Mouse (Mus musculus): ENCODE data around the gene Bin2. TPM values are rescaled to one million over a fixed set of nuclear protein-coding genes. Genes with fewer than 3 reads are reported as not detected.

Bin2 gene
- polyA plus RNA-seq, 1 experiment from 2014 or later = 18.2 TPM

DNA sequence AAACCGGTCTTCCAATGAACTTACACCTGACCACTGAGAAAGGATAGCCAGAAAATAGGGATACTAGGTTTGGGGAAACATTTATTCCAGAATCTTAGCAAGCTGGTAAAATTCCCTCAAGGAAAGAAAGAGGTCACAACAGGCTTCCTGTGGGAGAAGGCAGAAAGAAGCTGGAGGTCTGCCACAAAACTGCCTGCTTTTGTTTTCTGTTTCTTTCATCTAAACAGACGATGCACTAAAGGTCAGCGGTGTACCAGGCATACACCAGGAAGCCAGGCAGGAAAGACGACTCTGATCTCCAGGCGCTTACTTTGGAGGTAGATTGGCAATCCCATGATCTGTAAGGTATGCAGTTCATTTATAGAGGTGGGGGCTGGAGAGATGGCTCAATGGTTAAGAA, 1.5 kb upstream of the Bin2 start:
- Histone ChIP-seq H3K27me3 (no peaks in the 10 kb centered on the region), H3K36me3 (replicated peaks) (no peaks in the 10 kb centered on the region), H3K9ac (no peak overlapping the region), H3K4me3 (replicated peaks) (no peak overlapping the region), H3K4me1 (replicated peaks) (peaks cover 65% of the 10 kb centered on the region), H3K27ac (replicated peaks) (no peak overlapping the region), H3K9me3 (replicated peaks) (no peaks in the 10 kb centered on the region), H3K4me2 (no peak overlapping the region)
- WGBS (ENCODE audit: insufficient replicate concordance) = 81% methylated on average over 5 of the region's 5 CpGs
- no peak for ATAC-seq (ENCODE audit: insufficient read depth)

DNA sequence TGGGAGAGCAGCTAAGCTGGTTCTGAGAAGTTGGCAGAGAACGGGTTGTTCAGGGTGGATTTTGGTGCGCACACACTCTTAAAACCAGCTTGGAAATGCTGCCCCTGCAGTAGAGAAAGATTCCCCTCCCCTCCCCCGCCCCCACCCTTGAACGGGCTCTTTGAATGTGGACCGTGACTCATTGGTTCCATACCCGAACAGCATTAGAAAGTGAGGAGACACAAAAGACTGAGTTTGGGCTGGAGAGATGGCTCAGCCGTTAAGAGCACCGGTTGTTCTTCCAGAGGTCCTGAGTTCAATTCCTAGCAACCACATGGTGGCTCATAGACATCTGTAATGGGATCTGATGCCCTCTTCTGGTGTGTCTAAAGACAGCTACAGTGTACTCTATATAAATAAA, 651 bp upstream of the Bin2 start:
- Histone ChIP-seq H3K9ac (no peak overlapping the region), H3K36me3 (replicated peaks) (no peaks in the 10 kb centered on the region), H3K4me2 (no peak overlapping the region), H3K27ac (replicated peaks) (no peak overlapping the region), H3K4me3 (replicated peaks) (no peak overlapping the region), H3K9me3 (replicated peaks) (no peaks in the 10 kb centered on the region), H3K27me3 (no peaks in the 10 kb centered on the region), H3K4me1 (replicated peaks) (peaks cover 66% of the 10 kb centered on the region)
- 58% methylated on average over 8 of the region's 8 CpGs for WGBS (ENCODE audit: insufficient replicate concordance)
- no peak for ATAC-seq (ENCODE audit: insufficient read depth)

DNA sequence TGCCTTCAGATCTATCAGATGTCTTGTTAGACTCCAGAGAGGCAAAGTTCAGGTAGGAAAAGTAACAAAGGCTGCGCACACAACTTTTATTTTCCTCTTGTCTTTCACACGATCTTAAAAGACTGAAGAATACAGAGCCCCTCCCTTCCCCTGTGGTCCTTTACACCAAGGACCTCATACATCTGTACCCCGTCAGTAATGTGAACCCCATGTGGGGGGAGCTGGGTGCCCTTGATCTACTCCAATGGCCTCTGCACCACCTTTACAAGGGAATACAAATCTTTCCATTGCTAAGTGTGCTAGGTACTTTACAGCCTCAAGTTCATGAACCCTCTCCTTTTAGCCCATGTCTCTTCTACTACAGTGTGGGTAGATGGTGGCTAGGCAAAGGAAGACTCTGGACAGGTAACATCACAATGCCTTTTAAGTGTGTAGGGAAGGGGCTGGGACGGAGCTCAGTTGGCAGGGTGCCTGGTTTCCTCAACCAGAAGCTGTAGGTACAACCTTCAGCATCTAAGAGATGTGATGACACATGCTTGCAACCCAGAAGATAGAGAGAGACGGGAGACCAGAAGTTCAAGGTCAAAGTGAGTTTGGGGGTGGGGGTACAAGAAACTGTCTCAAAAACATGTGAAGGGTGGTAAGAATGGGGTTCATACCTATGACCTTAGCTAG, 1.3 kb downstream of the Bin2 start:
- peak overlapping the region; percentile 74 for H3K4me2 ChIP-seq
- H3K9me3 ChIP-seq (replicated peaks) = no peaks in the 10 kb centered on the region
- no peaks in the 10 kb centered on the region for H3K27me3 ChIP-seq
- H3K27ac ChIP-seq (replicated peaks) = no peak overlapping the region
- no peak overlapping the region for H3K9ac ChIP-seq
- 46% methylated on average over 5 of the region's 5 CpGs for whole genome bisulfite sequencing (ENCODE audit: insufficient replicate concordance)
- H3K4me1 ChIP-seq (replicated peaks) = peaks cover 66% of the 10 kb centered on the region
- peak overlapping the region; percentile 64 for H3K4me3 ChIP-seq (replicated peaks)
- H3K36me3 ChIP-seq (replicated peaks) = no peaks in the 10 kb centered on the region
- ATAC-seq (ENCODE audit: insufficient read depth) = no peak

DNA sequence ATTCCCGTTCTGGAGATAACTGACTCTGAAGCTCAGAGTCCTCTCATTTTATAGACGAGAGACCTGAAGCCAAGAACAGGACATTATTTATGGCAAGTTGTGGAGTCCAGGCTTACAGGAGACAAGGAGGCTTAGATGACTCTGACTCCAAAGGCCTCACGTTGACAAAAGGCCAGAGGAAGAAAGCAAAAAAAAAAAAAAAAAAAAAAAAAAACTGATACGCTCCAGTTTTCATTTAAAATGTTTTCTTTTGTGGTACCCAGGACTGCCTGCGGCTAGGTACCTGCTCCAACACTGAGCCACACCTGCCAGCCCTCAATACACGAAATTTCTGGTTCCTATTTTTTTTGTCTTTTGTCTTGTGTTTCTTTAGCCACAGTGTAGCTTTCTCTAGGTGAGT, 1.9 kb downstream of the Bin2 start:
- Histone ChIP-seq H3K4me3 (replicated peaks) (peak overlapping the region; percentile 64), H3K27ac (replicated peaks) (peak overlapping the region; percentile 26; the same call in 1 of the 2 replicates), H3K9me3 (replicated peaks) (no peaks in the 10 kb centered on the region), H3K9ac (0 out of 2 replicates have a peak overlapping the region, but pooled peaks have one; percentile 1), H3K4me2 (peak overlapping the region; percentile 31), H3K36me3 (replicated peaks) (no peaks in the 10 kb centered on the region), H3K27me3 (no peaks in the 10 kb centered on the region), H3K4me1 (replicated peaks) (peaks cover 66% of the 10 kb centered on the region)
- WGBS (ENCODE audit: insufficient replicate concordance) = 30% methylated on average over 6 of the region's 6 CpGs
- no peak for ATAC-seq (ENCODE audit: insufficient read depth)

DNA sequence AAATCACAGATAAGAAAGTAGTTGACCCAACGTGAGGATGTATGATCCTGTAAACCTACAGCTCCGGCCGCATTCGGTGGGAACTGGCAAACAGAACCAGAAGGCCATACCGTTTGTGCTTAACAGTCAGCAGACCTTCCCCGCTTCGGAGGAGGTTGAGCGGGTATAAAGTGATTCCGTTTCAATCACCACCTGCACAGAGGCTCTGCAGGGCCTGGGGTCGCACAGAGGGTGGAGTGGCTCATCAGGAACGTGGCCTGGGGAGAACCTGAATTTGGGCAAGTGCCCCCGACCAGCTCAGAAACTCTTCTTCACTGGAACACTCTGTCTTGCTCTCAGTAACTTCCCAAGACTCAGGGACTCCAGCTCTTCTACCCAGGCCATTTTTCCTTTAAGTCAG, 2.5 kb downstream of the Bin2 start:
- ATAC-seq (ENCODE audit: insufficient read depth) = no peak
- Histone ChIP-seq H3K36me3 (replicated peaks) (no peaks in the 10 kb centered on the region), H3K4me2 (peak overlapping the region; percentile 31), H3K4me1 (replicated peaks) (peaks cover 66% of the 10 kb centered on the region), H3K27me3 (no peaks in the 10 kb centered on the region), H3K4me3 (replicated peaks) (peak overlapping the region; percentile 13), H3K9me3 (replicated peaks) (no peaks in the 10 kb centered on the region), H3K9ac (0 out of 2 replicates have a peak overlapping the region, but pooled peaks have one; percentile 1), H3K27ac (replicated peaks) (peak overlapping the region; percentile 26; the same call in 1 of the 2 replicates)
- WGBS (ENCODE audit: insufficient replicate concordance) = 9% methylated on average over 12 of the region's 12 CpGs

- WGBS (ENCODE audit: insufficient replicate concordance) = 4% methylated on average over 7 of the region's 7 CpGs
- H3K4me2 ChIP-seq = peak overlapping the region; percentile 31
- no peaks in the 10 kb centered on the region for H3K9me3 ChIP-seq (replicated peaks)
- H3K27ac ChIP-seq (replicated peaks) = peak overlapping the region; percentile 26
- H3K27me3 ChIP-seq = no peaks in the 10 kb centered on the region
- H3K4me1 ChIP-seq (replicated peaks) = peaks cover 66% of the 10 kb centered on the region
- 0 out of 2 replicates have a peak, but pooled peaks have one; percentile 43 for ATAC-seq (ENCODE audit: insufficient read depth)
- no peaks in the 10 kb centered on the region for H3K36me3 ChIP-seq (replicated peaks)
- peak overlapping the region; percentile 3; the same call in 1 of the 2 replicates for H3K4me3 ChIP-seq (replicated peaks)
- no peak overlapping the region for H3K9ac ChIP-seq
Observed at GRCm38 (mm10) chr15:100666219-100666696, 3.1 kb downstream of the Bin2 start.

- H3K27me3 ChIP-seq = no peaks in the 10 kb centered on the region
- 21% methylated on average over 9 of the region's 9 CpGs for WGBS (ENCODE audit: insufficient replicate concordance)
- no peak overlapping the region for H3K9ac ChIP-seq
- H3K4me3 ChIP-seq (replicated peaks) = peak overlapping the region; percentile 3; the same call in 1 of the 2 replicates
- H3K27ac ChIP-seq (replicated peaks) = peak overlapping the region; percentile 26
- H3K4me1 ChIP-seq (replicated peaks) = peaks cover 66% of the 10 kb centered on the region
- no peak for ATAC-seq (ENCODE audit: insufficient read depth)
- peak overlapping the region; percentile 31 for H3K4me2 ChIP-seq
- no peaks in the 10 kb centered on the region for H3K36me3 ChIP-seq (replicated peaks)
- no peaks in the 10 kb centered on the region for H3K9me3 ChIP-seq (replicated peaks)
Observed at GRCm38 (mm10) chr15:100665411-100666218, 3.7 kb downstream of the Bin2 start.

- H3K27ac ChIP-seq (replicated peaks) = no peak overlapping the region
- H3K36me3 ChIP-seq (replicated peaks) = no peaks in the 10 kb centered on the region
- 0 out of 2 replicates have a peak overlapping the region, but pooled peaks have one; percentile 31 for H3K4me2 ChIP-seq
- no peaks in the 10 kb centered on the region for H3K9me3 ChIP-seq (replicated peaks)
- no peak overlapping the region for H3K9ac ChIP-seq
- peak; percentile 20; the same call in 1 of the 2 replicates for ATAC-seq (ENCODE audit: insufficient read depth)
- no peak overlapping the region for H3K4me3 ChIP-seq (replicated peaks)
- peaks cover 69% of the 10 kb centered on the region for H3K4me1 ChIP-seq (replicated peaks)
- 36% methylated on average over 9 of the region's 9 CpGs for WGBS (ENCODE audit: insufficient replicate concordance)
- H3K27me3 ChIP-seq = no peaks in the 10 kb centered on the region
Observed at GRCm38 (mm10) chr15:100664813-100665274, 4.5 kb downstream of the Bin2 start.

DNA sequence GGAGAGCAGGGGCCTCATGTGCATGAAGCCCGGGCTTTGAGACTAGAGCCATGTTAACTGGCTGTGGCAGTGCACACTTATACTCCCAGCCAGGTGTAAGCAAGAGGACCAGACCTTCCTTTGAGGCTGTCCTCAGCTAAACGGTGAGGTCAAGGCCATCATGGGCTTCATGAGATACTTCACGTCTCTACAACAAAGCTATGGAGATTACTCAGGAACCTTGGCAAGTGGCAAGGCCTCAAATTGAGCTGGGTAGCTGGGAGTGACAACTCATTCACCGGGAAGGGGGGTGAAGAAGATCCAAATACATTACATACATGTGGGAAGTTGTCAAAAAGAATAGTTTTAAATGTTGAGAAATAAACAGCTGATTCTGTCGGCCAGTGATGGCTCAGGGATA, 8.5 kb downstream of the Bin2 start:
- no peaks in the 10 kb centered on the region; the same call in 1 of the 2 replicates for H3K36me3 ChIP-seq (replicated peaks)
- no peak overlapping the region for H3K4me3 ChIP-seq (replicated peaks)
- no peaks in the 10 kb centered on the region for H3K27me3 ChIP-seq
- H3K4me2 ChIP-seq = no peak overlapping the region
- H3K9ac ChIP-seq = no peak overlapping the region
- no peaks in the 10 kb centered on the region for H3K9me3 ChIP-seq (replicated peaks)
- peaks cover 40% of the 10 kb centered on the region for H3K4me1 ChIP-seq (replicated peaks)
- H3K27ac ChIP-seq (replicated peaks) = no peak overlapping the region
- ATAC-seq (ENCODE audit: insufficient read depth) = no peak
- 67% methylated on average over 5 of the region's 5 CpGs for WGBS (ENCODE audit: insufficient replicate concordance)

- Histone ChIP-seq H3K9ac (no peak overlapping the region), H3K4me3 (replicated peaks) (no peak overlapping the region), H3K9me3 (replicated peaks) (no peaks in the 10 kb centered on the region), H3K4me2 (no peak overlapping the region), H3K36me3 (replicated peaks) (no peaks in the 10 kb centered on the region; the same call in 1 of the 2 replicates), H3K4me1 (replicated peaks) (peaks cover 35% of the 10 kb centered on the region), H3K27me3 (no peaks in the 10 kb centered on the region), H3K27ac (replicated peaks) (no peak overlapping the region)
- 59% methylated on average over 9 of the region's 9 CpGs for WGBS (ENCODE audit: insufficient replicate concordance)
- ATAC-seq (ENCODE audit: insufficient read depth) = no peak
Observed at GRCm38 (mm10) chr15:100660306-100660705, 9.0 kb downstream of the Bin2 start.

GRCm38 (mm10) chr15:100655201-100655600, 14.2 kb downstream of the Bin2 start:
- 74% methylated on average over 5 of the region's 5 CpGs for WGBS (ENCODE audit: insufficient replicate concordance)
- H3K27ac ChIP-seq (replicated peaks) = no peak overlapping the region
- H3K9ac ChIP-seq = no peak overlapping the region
- ATAC-seq (ENCODE audit: insufficient read depth) = no peak
- no peak overlapping the region for H3K4me2 ChIP-seq
- H3K36me3 ChIP-seq (replicated peaks) = peaks cover 3% of the 10 kb centered on the region; the same call in 1 of the 2 replicates
- no peak overlapping the region for H3K4me3 ChIP-seq (replicated peaks)
- H3K27me3 ChIP-seq = no peaks in the 10 kb centered on the region
- H3K4me1 ChIP-seq (replicated peaks) = peaks cover 9% of the 10 kb centered on the region; the same call in 1 of the 2 replicates
- no peaks in the 10 kb centered on the region for H3K9me3 ChIP-seq (replicated peaks)
